Mouse (Mus musculus): ENCODE measurements around the gene Mki67.
A peak's percentile ranks its signal among the peaks of the same experiment; 100 is the strongest.
"Not testable (repeated sequence)": the region's sequence is repeated elsewhere in the genome, so short reads cannot be mapped to it uniquely, and the experiment has no call there.

Mki67 gene

DNA sequence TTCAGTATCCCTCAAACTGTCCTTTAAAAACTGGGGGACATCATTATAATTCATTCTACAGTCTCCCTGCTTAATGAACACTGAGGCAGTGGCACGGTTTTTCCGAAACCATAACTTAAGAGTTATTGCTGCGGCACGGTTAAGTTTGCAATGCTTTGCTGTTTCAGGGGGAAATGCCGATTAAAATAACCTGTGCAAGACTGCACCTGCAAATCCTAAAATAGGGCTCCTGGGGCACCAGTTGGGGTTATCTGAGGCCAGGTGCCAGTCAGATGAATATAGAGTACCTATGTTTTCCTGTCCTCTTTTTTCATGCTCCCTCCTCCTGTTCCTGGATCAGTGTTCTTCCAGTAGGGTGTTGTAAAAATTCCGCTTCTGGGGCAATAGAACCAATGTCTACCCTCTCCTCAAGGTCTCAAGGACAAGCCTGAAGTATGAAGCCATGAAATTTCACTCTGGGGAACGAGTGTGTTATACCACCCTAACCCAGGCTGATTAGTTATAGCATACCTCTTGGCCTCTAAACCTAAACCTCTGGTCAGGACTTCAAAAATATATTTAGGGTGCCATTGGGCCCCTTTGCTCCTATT, 902 bp upstream of the Mki67 start:
- DNase-seq (ENCODE audit: low spot score in 2 of 2) = no peak

DNA sequence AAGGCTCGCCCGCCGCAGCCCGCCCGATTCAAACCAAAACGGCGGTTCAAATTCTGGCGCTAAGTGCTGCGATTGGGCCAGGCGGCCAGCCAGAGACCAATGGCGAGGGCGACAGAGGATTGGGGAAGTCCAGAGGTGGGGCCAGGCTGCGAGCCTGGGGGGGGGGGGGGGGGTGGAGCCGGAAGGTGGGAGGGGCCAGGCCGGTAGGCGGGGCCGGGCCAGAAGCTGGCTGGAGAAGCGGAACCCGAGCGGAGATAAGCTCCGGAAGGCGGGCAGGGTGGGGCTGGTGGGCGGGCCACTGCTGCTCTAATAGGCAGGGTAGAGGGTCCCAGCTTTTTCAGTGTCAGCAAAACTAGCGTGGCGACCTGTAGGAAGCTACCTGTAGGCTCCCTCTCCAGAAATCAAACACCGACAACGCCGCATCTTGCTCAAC, 300 bp upstream of the Mki67 start:
- DNase-seq (ENCODE audit: low spot score in 2 of 2) = peak; percentile 83 to 84

DNA sequence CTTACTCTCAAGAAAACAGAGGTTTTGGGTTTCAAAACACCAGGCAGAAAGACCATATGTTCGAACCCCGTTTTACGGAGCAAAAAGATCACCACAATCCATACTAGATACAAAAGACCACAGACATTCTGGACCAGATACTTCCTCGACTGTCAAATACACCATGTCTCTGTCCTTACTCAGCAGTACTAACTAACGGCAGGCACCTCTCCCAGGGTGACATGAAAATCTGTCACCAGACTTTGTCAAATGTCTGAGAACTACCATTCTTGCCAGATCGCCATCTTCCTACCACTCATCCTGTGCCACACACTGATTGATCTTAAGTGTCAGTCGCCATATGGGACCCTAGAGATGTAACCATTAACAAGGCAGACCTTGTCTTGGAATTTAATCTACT, 995 bp downstream of the Mki67 start:
- DNase-seq (ENCODE audit: low spot score in 2 of 2) = no peak

DNA sequence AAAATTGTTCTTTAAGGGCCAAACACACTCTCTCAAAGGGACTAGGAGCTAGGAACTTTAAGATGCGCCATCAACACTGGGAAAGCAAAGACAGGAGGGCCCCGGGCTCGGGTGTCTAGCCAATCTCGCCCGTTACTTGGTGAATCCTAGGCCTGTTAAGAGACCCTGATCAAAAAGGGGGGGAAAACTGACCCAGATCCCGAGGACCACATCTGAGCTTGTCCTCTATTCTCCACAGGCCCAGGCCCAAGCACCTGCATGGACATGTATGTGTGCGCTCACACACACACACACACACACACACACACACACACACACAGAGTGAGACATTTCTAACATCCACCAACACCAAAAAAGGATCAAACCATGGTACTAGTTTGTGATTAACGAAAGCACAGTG, 2.8 kb downstream of the Mki67 start:
- no peak for DNase-seq (ENCODE audit: low spot score in 2 of 2)

DNA sequence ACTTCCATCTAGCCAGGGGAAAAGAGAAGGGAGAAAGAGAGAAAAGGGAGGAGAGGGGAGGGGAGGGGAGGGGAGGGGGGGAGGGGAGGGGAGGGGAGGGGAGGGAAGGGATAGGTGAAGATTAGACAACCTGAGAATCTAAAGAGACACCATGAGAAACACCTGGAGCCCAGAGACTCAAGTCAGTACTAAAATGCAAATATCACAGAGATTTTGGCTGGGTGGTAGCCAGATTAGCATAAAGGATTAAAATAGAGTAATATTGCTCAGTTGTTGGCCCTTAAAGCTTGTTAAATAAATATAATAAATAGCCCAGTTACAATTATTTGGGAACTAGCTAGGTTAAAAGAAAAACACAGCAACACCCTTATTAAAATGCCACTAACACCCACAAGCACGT, 3.6 kb downstream of the Mki67 start:
- DNase-seq (ENCODE audit: low spot score in 2 of 2) = no peak

DNA sequence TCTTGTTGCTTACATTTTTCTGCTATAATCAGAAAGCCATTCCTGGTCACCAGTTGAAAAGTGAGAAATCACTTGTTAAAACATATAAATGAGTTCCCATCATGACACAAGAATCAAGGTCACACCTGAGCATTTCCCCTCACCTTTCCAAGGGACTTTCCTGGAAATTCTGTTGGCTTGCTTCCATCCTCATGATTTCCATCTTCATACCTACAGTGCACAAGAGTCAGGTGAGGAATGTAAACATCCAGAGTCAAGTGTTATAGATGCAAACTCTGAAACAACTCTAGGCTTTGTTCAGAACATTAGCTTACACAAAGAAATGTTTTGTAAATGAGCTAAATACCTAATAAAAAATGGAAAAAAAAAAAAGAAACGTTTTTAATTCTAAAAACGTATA, 5.5 kb downstream of the Mki67 start:
- no peak for DNase-seq (ENCODE audit: low spot score in 2 of 2)

DNA sequence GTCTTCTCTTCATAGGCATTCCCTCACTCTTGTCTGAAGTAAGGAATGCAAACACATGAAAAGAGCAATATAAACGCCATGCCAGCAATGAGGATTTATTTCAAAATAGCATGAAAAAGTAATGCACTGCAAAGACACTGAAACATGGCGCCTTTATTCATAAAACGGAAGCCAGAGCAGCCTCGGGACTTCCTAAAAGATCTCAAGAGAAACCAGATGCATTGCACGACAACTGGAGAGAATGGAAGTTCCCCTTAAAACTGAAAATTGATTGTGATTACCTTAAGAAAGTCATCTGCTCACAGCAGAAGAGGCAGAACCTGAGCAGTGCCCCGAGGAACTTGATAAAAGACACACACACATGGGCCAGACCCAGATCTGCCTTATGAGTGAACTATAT, 10.4 kb downstream of the Mki67 start:
- DNase-seq (ENCODE audit: low spot score in 2 of 2) = no peak

DNA sequence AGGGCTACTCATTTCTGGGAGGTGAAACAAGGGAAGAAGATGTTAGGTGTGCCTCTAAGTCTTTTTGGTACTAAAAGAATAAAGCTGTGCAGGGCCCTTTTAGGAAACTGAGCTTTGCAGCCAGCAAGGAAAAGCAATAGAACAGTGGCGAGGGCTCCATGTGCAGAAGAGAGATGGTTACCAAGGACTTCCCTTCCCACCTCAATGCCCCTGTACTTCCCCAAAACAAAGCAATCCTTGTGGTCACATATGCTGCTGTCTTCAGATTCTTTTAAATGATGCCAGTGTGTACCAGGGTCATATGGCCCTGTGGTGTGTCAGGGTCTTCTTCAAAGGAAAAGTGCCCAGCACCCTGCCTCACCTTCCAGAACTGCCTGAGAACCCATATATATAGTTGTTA, 11.1 kb downstream of the Mki67 start:
- DNase-seq (ENCODE audit: low spot score in 2 of 2) = no peak

DNA sequence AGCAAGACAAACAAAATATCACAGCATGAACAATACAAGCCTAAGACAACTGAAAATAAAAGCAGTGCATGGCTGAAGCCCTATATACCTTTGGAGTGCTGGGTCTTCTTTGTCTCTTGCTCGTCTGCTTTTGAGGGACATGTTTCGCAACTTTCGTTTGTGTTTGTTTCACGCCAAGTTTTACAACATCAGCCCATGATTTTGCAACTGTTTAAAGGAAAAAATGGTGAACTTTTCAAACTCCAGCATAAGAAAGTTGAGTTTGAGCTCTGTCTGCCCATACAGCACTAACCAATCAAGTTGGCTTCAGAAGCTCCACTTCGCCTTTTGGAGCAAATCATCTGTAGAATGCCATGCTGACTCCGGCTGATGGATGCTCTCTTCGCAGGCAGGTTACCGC, 11.9 kb downstream of the Mki67 start:
- DNase-seq (ENCODE audit: low spot score in 2 of 2) = no peak

DNA sequence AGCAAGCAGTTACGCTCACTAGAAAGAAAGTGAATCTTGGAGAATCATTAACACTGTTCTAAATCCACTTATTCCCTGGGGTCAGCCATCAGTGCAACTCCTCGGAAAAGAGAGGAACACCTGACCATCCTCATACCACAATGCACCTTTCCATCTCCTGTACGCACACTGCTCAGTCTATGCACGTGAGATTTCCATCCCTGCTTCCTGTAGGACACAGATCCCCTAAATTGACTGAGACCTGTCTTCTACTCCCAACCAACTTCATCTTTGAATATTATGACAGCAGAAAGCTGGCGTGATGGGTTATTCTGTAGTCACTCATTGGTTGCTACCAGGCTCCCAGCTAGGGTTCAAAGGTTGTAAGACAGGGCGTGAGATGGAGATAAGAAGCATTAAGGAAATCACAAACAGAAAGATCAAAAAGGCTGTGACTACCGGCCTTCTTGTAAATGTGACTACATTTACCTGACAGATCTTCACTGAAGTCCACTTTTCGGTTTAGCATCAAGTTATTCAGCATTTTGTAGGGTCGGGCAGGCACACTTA, 12.5 kb downstream of the Mki67 start:
- no peak for DNase-seq (ENCODE audit: low spot score in 2 of 2)

DNA sequence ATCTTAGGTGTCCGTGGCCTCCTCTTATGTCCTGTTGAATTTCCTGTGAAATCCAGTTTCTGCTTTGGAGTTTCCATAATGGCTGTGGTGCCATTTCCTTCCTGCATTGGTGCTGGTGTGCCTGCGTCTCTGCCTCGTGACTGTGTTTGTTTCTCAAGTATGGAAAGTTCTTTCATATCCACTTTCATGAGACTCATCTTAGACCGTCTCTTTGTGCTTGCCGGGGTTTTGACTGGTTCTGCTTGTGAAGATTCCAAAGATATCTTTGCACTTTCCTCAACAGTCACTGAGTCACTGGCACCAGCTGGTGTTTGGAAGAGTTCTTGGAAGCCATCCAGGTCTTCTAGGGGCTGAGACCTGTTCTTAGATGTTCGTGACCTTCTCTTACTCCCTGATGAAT, 16.8 kb downstream of the Mki67 start:
- not testable (repeated sequence) for DNase-seq (ENCODE audit: low spot score in 2 of 2)

DNA sequence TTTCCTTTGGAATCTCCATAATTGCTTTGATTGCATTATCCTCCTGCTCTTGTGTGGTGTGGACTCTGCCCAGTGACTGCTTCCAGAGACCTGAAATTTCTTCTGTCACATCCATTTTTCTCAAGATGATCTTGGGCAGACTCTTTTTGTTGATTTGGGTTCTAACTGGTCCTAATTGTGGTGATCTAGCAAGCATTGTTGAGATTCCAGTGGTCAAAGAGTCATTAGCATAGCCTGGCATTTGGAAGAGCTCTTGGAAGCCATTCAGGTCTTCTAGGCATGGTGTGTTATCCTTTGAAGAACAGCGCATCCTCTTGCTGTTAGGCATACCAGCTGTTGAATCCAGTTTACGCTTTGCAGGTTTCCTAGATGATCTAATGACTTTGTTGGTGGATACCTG, 17.8 kb downstream of the Mki67 start:
- DNase-seq (ENCODE audit: low spot score in 2 of 2) = no peak

DNA sequence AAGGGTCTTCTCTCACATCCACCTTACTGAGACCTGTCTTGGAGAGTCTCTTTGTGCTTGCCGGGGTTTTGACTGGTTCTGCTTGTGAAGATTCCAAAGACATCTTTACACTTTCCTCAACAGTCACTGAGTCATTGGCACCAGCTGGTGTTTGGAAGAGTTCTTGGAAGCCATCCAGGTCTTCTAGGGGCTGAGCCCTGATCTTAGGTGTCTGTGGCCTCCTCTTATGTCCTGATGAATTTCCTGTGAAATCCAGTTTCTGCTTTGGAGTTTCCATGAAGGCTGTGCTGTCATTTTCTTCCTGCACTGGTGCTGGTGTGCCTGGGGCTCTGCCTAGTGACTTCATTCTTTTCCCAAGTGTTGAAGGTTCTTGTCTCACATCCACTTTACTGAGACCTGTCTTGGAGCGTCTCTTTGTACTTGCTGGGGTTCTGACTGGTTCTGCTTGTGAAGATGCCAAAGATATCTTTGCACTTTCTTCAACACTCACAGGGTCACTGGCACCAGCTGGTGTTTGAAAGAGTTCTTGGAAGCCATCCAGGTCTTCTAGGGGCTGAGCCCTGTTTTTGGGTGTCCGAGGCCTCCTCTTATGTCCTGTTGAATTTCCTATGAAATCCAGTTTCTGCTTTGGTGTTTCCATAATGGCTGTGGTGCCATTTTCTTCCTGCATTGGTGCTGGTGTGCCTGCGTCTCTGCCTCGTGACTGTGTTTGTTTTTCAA, 19.0 kb downstream of the Mki67 start:
- DNase-seq (ENCODE audit: low spot score in 2 of 2) = not testable (repeated sequence)

DNA sequence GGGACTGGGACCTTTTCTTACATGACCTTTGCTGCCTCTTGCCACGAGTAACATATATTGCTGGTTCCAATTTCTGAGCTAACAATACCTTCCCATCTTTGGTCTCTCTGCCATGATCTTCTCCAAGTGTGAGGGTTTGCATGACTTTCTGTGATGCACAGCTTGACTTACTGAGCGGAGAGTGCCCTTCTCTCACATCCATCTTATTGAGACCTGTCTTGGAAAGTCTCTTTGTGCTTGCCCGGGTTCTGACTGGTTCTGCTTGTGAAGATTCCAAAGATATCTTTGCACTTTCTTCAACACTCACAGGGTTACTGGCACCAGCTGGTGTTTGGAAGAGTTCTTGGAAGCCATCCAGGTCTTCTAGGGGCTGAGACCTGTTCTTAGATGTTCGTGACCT, 20.0 kb downstream of the Mki67 start:
- DNase-seq (ENCODE audit: low spot score in 2 of 2) = no peak

DNA sequence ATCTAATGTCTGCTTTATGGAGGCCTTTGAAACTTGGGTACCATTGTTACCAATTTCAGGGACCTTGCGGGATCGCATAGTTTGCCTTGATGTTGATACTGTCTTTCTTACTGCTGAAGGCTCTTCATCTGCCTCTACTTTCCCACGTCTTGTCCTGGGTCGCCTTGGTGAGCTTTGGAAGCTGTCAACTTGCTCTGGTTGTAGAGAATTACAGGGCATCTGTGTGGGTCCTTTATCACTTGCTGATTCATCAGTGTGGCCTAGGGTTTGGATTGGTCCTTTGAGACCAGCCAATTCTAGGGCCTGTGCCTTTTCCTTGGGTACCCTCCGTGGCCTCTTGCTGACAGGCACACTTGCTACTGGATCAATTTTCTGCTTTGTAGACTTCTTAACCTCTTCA, 21.4 kb downstream of the Mki67 start:
- DNase-seq (ENCODE audit: low spot score in 2 of 2) = no peak

DNA sequence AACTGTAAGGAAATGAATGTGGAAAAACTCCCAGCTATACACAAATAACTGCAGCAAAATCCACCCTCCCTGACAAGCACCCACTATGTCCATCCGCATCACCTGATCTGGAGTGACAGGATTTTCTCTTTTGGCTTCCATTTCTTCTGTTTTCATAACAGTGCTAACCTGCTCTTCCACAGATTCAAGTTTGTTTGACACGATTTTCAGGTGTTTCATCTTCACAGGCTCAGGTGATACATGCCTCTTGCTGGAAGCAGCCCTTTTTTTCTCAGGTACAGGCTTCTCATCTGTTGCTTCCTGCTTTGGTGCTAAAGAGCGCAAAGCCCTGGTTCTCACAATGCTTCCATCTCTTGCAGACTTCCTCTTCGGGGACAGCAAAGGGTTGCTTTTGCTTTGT, 22.0 kb downstream of the Mki67 start:
- no peak for DNase-seq (ENCODE audit: low spot score in 2 of 2)

DNA sequence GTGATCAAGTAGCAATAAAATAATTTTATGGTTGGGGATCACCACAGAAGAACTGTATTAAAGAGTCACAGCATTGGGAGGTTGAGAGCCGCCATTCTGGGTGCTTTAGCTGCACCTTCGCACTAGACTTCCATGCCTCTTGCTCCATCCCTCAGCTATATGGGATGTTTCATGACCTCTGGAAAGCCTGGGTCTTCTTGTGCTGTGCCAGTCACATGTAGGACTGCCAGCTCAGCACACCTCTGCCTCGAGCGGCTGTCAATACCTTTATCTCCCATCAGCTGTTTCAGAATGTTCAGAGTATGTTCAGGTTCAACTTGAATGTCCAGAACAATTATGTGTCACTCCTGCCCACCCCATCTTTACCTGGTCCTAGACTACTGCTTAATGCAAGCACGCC, 24.2 kb downstream of the Mki67 start:
- no peak for DNase-seq (ENCODE audit: low spot score in 2 of 2)

DNA sequence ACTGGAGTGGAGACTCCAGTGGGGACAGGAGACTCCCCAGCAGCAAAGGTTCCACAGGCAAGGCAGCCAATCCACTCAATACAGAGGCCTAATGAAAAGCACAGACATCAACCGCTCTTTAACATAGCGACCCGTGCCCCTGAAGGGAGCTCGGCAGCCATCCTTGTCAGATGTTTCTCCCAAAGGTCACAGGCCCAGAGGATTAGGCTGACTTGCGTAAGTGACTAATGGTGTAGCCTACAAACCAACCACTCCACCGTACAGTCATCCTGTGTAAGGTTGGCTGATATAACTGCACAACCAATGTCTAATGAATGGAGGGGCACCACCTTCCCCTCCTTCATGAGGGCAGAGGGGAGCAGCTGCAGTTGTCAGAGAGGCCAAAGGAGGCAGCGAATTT, 26.8 kb downstream of the Mki67 start:
- DNase-seq (ENCODE audit: low spot score in 2 of 2) = no peak

DNA sequence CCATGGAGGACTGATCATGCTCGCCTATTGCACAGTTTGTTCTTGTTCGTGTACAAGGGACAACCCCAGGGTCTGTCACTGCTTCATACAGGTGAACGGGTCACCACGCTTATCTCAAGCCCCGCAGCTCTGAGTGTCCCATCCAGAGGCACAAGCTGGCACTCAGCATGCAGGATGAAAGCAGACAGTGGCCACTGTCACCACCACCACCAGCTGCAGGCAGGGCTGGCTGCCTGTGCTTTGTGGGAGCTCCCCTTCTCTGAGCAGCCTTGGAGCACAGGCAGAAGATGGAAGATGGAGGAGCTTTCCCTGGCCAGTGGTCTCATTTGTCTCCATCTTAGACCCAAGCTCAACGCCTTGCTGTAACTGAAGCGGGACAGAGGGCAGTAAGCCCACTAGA, 31.2 kb downstream of the Mki67 start:
- no peak for DNase-seq (ENCODE audit: low spot score in 2 of 2)

DNA sequence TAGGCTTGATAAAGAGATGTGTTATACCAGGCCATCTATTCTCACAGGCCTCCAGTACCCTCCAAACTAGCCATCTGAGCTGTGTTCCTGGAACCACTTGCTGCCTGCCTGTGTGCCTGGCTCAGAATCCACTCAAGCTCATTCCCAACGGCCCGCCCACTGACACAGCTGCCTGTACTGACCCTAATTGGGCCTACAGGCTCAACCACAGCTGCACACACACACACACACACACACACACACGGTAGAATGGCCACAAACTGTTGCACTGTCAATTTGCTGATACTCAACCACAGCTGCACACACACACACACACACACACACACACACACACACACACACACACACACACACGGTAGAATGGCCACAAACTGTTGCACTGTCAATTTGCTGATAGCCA, 32.1 kb downstream of the Mki67 start:
- DNase-seq (ENCODE audit: low spot score in 2 of 2) = not testable (repeated sequence)

DNA sequence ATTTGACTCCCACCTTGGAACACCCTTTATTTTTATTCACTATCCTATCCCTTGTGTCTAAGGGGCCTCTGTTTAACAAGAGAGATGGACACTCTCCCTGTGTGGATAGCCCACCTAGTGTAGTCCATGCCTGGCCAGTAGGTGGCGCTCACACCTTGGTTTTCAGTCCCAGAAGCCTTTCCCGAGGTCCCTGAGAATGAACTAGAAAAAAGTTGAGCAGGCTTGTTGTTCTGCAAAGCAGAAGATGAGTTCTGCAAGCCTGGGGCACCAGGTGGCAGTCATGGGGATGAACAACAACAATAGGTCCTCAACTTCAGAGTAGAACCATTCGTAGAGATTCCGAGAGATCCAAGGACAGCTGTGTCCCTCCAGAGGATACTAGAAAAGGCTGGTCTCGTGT, 35.8 kb downstream of the Mki67 start:
- no peak for DNase-seq (ENCODE audit: low spot score in 2 of 2)

DNA sequence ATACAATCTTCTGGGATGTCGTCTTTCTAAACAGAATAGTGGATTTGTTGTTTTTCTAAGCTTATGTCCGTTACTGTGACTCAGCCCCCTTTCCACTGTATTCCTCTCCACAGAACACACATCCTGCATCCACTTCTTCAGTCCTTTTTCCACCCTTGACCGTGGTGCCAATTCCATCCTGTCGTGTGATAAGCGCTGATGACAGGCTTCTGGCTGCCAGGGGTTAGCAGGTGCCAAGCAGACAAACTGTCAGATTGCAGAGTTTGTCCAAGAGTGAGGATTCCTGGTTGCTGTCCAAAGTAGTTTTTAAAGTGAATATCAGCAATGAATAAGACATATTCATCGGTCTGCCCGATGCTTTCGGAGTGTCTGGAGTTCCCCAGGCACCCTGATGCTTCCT, 39.4 kb downstream of the Mki67 start:
- peak in 1 of 2 experiments; percentile 57 for DNase-seq (ENCODE audit: low spot score in 2 of 2)

DNA sequence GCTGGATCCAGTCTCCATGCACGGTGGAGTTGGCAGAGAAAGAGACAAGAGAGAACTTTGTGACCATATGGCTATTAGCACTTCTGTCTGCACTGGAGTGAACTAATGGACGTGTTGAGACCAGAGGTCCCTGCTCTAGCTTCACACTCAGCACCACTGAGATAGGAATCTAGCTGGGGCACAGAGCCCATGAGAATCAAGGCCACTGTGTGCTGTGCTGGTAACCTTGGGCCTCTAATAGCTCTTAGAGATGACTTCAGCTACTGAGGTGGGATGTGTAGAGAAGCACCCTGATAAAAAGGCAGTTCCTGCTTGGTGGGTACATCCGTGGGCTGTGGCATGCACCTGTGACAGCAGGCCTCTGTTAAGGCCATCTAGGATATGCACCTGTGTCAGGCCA, 42.6 kb downstream of the Mki67 start:
- no peak for DNase-seq (ENCODE audit: low spot score in 2 of 2)
